Mouse (Mus musculus): Measurements from ENCODE around the gene Tiam1.

Tiam1 gene

GRCm38 (mm10) chr16:90144541-90144940 lies 972 bp upstream of the Tiam1 start:
- DNase-seq (ENCODE audit: inconsistent age in 2 of 2, low spot score in 1 of 2), result no peak

- DNase-seq (ENCODE audit: inconsistent age in 2 of 2, low spot score in 1 of 2), result no peak
These were observed 181 bp downstream of the Tiam1 start for GRCm38 (mm10) chr16:90143416-90143759.

- DNase-seq (ENCODE audit: inconsistent age in 2 of 2, low spot score in 1 of 2), result peak; percentile 76 to 87
These were observed 774 bp downstream of the Tiam1 start for GRCm38 (mm10) chr16:90142574-90143415.

DNA sequence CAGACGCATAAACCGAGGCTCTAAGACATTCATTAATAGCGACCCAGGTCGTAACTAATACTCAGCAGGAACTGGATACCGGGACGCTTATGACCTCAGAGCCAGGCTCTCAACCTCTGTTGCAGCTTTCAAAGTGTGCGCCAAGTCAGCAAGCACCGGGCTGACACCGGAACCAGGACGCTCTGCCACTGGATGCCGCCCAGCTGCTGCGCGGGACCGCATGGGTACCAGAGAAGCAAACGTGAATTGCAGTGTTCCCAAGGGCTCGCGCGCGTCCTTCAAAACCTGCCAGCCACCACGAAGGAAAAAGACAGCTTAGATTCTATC lies 1.4 kb downstream of the Tiam1 start:
- DNase-seq (ENCODE audit: inconsistent age in 2 of 2, low spot score in 1 of 2), result peak in 1 of 2 experiments; percentile 77

GRCm38 (mm10) chr16:90141556-90141955 lies 2.0 kb downstream of the Tiam1 start:
- DNase-seq (ENCODE audit: inconsistent age in 2 of 2, low spot score in 1 of 2), result peak in 1 of 2 experiments; percentile 79

- DNase-seq (ENCODE audit: inconsistent age in 2 of 2, low spot score in 1 of 2), result peak in 1 of 2 experiments; percentile 66
These were observed 3.0 kb downstream of the Tiam1 start for GRCm38 (mm10) chr16:90140571-90140970.

- peak; percentile 92 to 94 for DNase-seq (ENCODE audit: inconsistent age in 2 of 2, low spot score in 1 of 2)
These were observed 3.9 kb downstream of the Tiam1 start for GRCm38 (mm10) chr16:90139696-90140095.

GRCm38 (mm10) chr16:90138151-90138550 lies 5.4 kb downstream of the Tiam1 start:
- DNase-seq (ENCODE audit: inconsistent age in 2 of 2, low spot score in 1 of 2), result no peak

- DNase-seq (ENCODE audit: inconsistent age in 2 of 2, low spot score in 1 of 2), result no peak
These were observed 6.4 kb downstream of the Tiam1 start for GRCm38 (mm10) chr16:90137175-90137574.

GRCm38 (mm10) chr16:90135580-90135979 lies 8.0 kb downstream of the Tiam1 start:
- DNase-seq (ENCODE audit: inconsistent age in 2 of 2, low spot score in 1 of 2), result peak in 1 of 2 experiments; percentile 51

DNA sequence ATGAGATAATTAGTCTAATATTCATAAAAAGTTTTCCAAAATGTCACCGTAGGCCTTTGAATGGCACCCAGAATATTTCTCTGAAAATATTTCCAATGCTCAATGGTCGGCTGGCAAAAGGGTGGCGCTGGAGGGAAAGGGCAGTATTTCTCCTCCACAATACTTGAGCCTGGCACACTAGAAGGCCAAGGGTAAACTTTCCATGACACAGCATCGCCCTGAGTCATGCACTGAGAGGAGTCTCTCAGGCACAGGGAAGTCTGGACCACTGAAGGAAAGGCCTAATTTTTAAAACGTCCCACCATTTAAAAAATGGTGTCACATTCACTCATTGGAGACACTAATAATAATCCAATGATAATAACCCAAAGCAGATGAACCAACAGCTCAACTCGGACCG lies 9.2 kb downstream of the Tiam1 start:
- peak; percentile 88 to 93 for DNase-seq (ENCODE audit: inconsistent age in 2 of 2, low spot score in 1 of 2)

DNA sequence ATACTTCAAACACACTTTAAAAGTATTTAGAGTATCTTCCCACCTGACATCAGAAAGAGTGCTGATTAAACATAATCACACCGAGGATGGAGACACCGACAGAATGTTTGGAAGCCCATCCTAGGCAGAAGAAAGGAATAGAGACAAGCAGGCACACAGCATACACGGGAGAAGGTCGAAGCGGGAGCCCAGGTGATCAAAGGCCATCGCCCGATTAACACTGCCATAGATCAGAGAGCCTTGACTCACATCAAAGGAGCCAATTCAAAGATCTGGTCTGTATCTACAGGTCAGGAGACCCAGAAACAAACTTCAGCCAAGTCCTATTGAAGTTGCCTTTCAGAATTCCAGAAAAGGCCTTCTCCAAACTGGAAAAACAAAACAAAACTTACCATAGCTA lies 10.8 kb downstream of the Tiam1 start:
- DNase-seq (ENCODE audit: inconsistent age in 2 of 2, low spot score in 1 of 2), result peak in 1 of 2 experiments; percentile 77

GRCm38 (mm10) chr16:90132331-90132730 lies 11.2 kb downstream of the Tiam1 start:
- DNase-seq (ENCODE audit: inconsistent age in 2 of 2, low spot score in 1 of 2), result peak in 1 of 2 experiments; percentile 60

GRCm38 (mm10) chr16:90128817-90129587 lies 14.6 kb downstream of the Tiam1 start:
- peak; percentile 54 to 74 for DNase-seq (ENCODE audit: inconsistent age in 2 of 2, low spot score in 1 of 2)

- DNase-seq (ENCODE audit: inconsistent age in 2 of 2, low spot score in 1 of 2), result no peak
These were observed 15.2 kb downstream of the Tiam1 start for GRCm38 (mm10) chr16:90128361-90128760.

- no peak for DNase-seq (ENCODE audit: inconsistent age in 2 of 2, low spot score in 1 of 2)
These were observed 18.0 kb downstream of the Tiam1 start for GRCm38 (mm10) chr16:90125318-90126314.

- no peak for DNase-seq (ENCODE audit: inconsistent age in 2 of 2, low spot score in 1 of 2)
These were observed 20.5 kb downstream of the Tiam1 start for GRCm38 (mm10) chr16:90123091-90123490.

DNA sequence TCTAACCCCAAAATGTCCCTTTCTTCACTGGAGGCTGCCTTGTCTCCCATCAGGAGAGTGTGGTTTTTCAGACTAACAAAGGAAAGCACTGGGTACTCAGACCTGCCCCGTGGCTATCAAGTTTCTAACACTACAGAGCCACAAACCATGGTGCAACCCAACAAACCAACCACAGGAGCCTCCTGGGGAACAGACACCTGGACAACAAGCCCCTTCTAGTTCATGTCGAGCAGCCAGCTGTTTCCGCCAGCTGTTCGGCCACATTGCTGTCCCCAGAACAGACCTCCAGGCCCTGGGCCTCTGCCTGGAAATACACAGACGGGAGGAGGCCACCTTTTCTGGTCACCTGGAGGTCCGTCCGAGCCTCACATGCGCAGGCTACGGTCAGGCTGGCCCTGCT lies 21.1 kb downstream of the Tiam1 start:
- DNase-seq (ENCODE audit: inconsistent age in 2 of 2, low spot score in 1 of 2), result no peak

- DNase-seq (ENCODE audit: inconsistent age in 2 of 2, low spot score in 1 of 2), result peak in 1 of 2 experiments; percentile 72
These were observed 21.8 kb downstream of the Tiam1 start for GRCm38 (mm10) chr16:90121799-90122198.

- DNase-seq (ENCODE audit: inconsistent age in 2 of 2, low spot score in 1 of 2), result no peak
These were observed 23.6 kb downstream of the Tiam1 start for GRCm38 (mm10) chr16:90119969-90120368.

- no peak for DNase-seq (ENCODE audit: inconsistent age in 2 of 2, low spot score in 1 of 2)
These were observed 26.9 kb downstream of the Tiam1 start for GRCm38 (mm10) chr16:90116637-90117182.

Measured in adrenal gland, adult (tissue).